Mouse (Mus musculus) testis, adult 2 months (tissue): ENCODE data around the gene Xxylt1.

Experiments used
- CTCF ChIP-seq: fragments of 200-500 bp; IDR thresholded peaks from 2 replicates; pipeline ENCODE4 v1.5.1; 2012; ENCODE audit warnings: low read depth, mild to moderate bottlenecking, inconsistent platforms, low read length, moderate library complexity; ENCODE audit not compliant: control insufficient read depth, insufficient read depth, insufficient replicate concordance
- POLR2A ChIP-seq: fragments of 200-500 bp; IDR thresholded peaks from 2 replicates; pipeline ENCODE4 v1.6.1; 2012; ENCODE audit warnings: low read depth, mild to moderate bottlenecking, inconsistent platforms, low read length, moderate library complexity; ENCODE audit not compliant: control insufficient read depth

- TF ChIP-seq POLR2A = no peak
- no peak for TF ChIP-seq CTCF
These were observed 121.5 kb downstream of the Xxylt1 start for GRCm38 (mm10) chr16:30959692-30960091.
